Mouse (Mus musculus) mouse trophoblast stem cell (cell line): ENCODE data around the gene Ino80d.

Experiments
- in situ Hi-C, 2 experiments: fragments of 300-500 bp; cut with MseI, MboI; formaldehyde crosslinking; loops; 2 replicates in 1 of 2; 3 replicates in 1 of 2; pipeline ENCODE4 v1.15.1; 2025

The Ino80d gene

GRCm38 (mm10) chr1:62991021-62991420 lies 123.4 kb downstream of the Ino80d start:
- in situ Hi-C loops = no loop called here

GRCm38 (mm10) chr1:62987561-62987960 lies 126.9 kb downstream of the Ino80d start:
- in situ Hi-C loops = no loop called here

GRCm38 (mm10) chr1:62986267-62986666 lies 128.2 kb downstream of the Ino80d start:
- in situ Hi-C loops = no loop called here

GRCm38 (mm10) chr1:62984566-62984965 lies 129.9 kb downstream of the Ino80d start:
- in situ Hi-C loops = no loop called here

GRCm38 (mm10) chr1:62976742-62977141 lies 137.7 kb downstream of the Ino80d start:
- in situ Hi-C loops = no loop called here

- in situ Hi-C loops = no loop called here
These were observed 147.6 kb downstream of the Ino80d start for GRCm38 (mm10) chr1:62966885-62967284.

- in situ Hi-C loops = no loop called here
These were observed 150.2 kb downstream of the Ino80d start for GRCm38 (mm10) chr1:62964291-62964690.

- in situ Hi-C loops = no loop called here
These were observed 157.4 kb downstream of the Ino80d start for GRCm38 (mm10) chr1:62956942-62957645.

- in situ Hi-C loops = no loop called here
These were observed 157.9 kb downstream of the Ino80d start for GRCm38 (mm10) chr1:62956526-62956925.

- in situ Hi-C loops = no loop called here
These were observed 159.1 kb downstream of the Ino80d start for GRCm38 (mm10) chr1:62955340-62955739.

- in situ Hi-C loops = no loop called here
These were observed 161.4 kb downstream of the Ino80d start for GRCm38 (mm10) chr1:62953036-62953435.

GRCm38 (mm10) chr1:62952319-62952718 lies 162.1 kb downstream of the Ino80d start:
- in situ Hi-C loops = no loop called here

GRCm38 (mm10) chr1:62951067-62951809 lies 163.2 kb downstream of the Ino80d start:
- in situ Hi-C loops = no loop called here

- in situ Hi-C loops = no loop called here
These were observed 163.9 kb downstream of the Ino80d start for GRCm38 (mm10) chr1:62950526-62950925.

- in situ Hi-C loops = no loop called here
These were observed 166.7 kb downstream of the Ino80d start for GRCm38 (mm10) chr1:62947807-62948206.

GRCm38 (mm10) chr1:62946987-62947386 lies 167.5 kb downstream of the Ino80d start:
- in situ Hi-C loops = no loop called here

GRCm38 (mm10) chr1:62934752-62935329 lies 179.6 kb downstream of the Ino80d start:
- in situ Hi-C loops = no loop called here

GRCm38 (mm10) chr1:62934100-62934513 lies 180.4 kb downstream of the Ino80d start:
- in situ Hi-C loops = no loop called here

- in situ Hi-C loops = no loop called here
These were observed 181.0 kb downstream of the Ino80d start for GRCm38 (mm10) chr1:62933288-62934099.

GRCm38 (mm10) chr1:62929477-62929876 lies 185.0 kb downstream of the Ino80d start:
- in situ Hi-C loops = loop anchor here (10.0 kb wide), 2 partner anchors 135 to 225 kb away; partner anchors contain the start of gene Nrp2 (in 1 of the 2)

- in situ Hi-C loops = no loop called here
These were observed 195.2 kb downstream of the Ino80d start for GRCm38 (mm10) chr1:62919219-62919618.

GRCm38 (mm10) chr1:62916609-62917008 lies 197.9 kb downstream of the Ino80d start:
- in situ Hi-C loops = no loop called here
